In the genomic region with DNA sequence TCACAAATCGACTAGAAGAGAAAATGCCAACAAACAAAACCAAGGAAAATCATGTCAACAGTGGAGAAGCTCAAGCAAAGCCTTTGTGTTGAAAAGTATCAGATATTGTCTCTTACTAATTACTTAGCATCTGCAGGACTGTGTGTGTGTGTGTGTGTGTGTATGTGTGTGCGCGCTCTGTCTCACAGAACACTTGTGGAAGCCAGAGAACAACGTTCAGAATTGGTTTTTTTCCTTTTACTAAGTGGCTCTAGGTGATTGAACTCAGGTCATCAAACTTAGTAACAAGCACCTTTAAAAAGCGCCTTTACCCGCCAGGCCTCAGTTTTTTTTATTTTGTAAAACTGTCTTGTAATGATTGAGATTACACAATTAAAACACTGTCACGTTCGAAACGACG, we compare ENCODE assay signal across 8 mouse cellular contexts. TPM values are rescaled to one million over a fixed set of nuclear protein-coding genes. Genes with fewer than 3 reads are reported as not detected.
DNase-seq lines count a peak whose midpoint lies in the region; ATAC-seq and TF ChIP-seq lines count a peak whose summit lies in the region.

No protein-coding gene starts in this region.

- ATAC-seq in frontal cortex, adult (ENCODE audit: low TSS enrichment) = peak; percentile 13; the same call in 1 of the 2 replicates
- peak; percentile 4; the same call in 1 of the 2 replicates for ATAC-seq in limb, embryonic 14.5 days (ENCODE audit: low FRiP score, low read depth)
- ATAC-seq in stomach, postnatal 0 days (ENCODE audit: low FRiP score, low TSS enrichment) = no peak

- no peak for DNase-seq in frontal cortex, adult 2 months (ENCODE audit: extremely low spot score in 1 of 2, low spot score in 1 of 2)
- peak; percentile 7 for DNase-seq in right cerebral cortex, postnatal 4 days
- DNase-seq in right cerebral cortex, postnatal 14 days = no peak
- DNase-seq in limb, embryonic 14.5 days (ENCODE audit: low spot score) = no peak
- no peak for DNase-seq in stomach, postnatal 0 days (ENCODE audit: low spot score)
- DNase-seq in yolk sac, embryonic 10.5 days (ENCODE audit: low spot score) = no peak
- no peak for DNase-seq in layer of hippocampus, adult 9-10 months (ENCODE audit: low spot score)

- peak overlapping the region; percentile 63 for H3K4me2 ChIP-seq in limb, embryonic 14.5 days (replicated peaks; ENCODE audit: low read depth, low read length, severe bottlenecking)
- H3K4me2 ChIP-seq in stomach, postnatal 0 days (replicated peaks; ENCODE audit: low read depth) = peak overlapping the region; percentile 85

- 39% methylated on average over 10 of the region's 10 CpGs for WGBS in limb, embryonic 14.5 days
- WGBS in stomach, postnatal 0 days = 36% methylated on average over 10 of the region's 10 CpGs

- peaks cover 28% of the 10 kb centered on the region for H3K36me3 ChIP-seq in limb, embryonic 14.5 days (ENCODE audit: control insufficient read depth, insufficient read depth, low read length)
- 0 out of 2 replicates have a peak, but pooled peaks cover 2% of the 10 kb centered on the region for H3K36me3 ChIP-seq in stomach, postnatal 0 days (ENCODE audit: control insufficient read depth, insufficient read depth, low read length)

- no peaks in the 10 kb centered on the region for H3K27me3 ChIP-seq in limb, embryonic 14.5 days (ENCODE audit: control insufficient read depth, insufficient read depth, low read length)
- no peaks in the 10 kb centered on the region for H3K27me3 ChIP-seq in stomach, postnatal 0 days (ENCODE audit: control insufficient read depth, insufficient read depth, low read length)

- no peak for TF ChIP-seq POLR2A in limb, embryonic 14.5 days (IDR thresholded peaks at IDR 0.05; ENCODE audit: borderline replicate concordance, extremely low read depth, insufficient read depth, insufficient read length)

- TF ChIP-seq CTCF in stomach, postnatal 0 days (IDR thresholded peaks at IDR 0.05; ENCODE audit: low read depth) = no peak

- peak overlapping the region; percentile 89 for H3K4me3 ChIP-seq in limb, embryonic 14.5 days (replicated peaks; ENCODE audit: low read length)
- peak overlapping the region; percentile 84 for H3K4me3 ChIP-seq in stomach, postnatal 0 days (ENCODE audit: low read depth, low read length)

- TF ChIP-seq EP300 in stomach, postnatal 0 days (optimal IDR thresholded peaks at IDR 0.05) = no peak

- no peaks in the 10 kb centered on the region for H3K4me1 ChIP-seq in limb, embryonic 14.5 days (ENCODE audit: control insufficient read depth, insufficient read depth, low read length)
- 0 out of 2 replicates have a peak, but pooled peaks cover 2% of the 10 kb centered on the region for H3K4me1 ChIP-seq in stomach, postnatal 0 days (replicated peaks; ENCODE audit: control insufficient read depth, insufficient read depth)

- H3K9ac ChIP-seq in limb, embryonic 14.5 days (ENCODE audit: low read depth, low read length, severe bottlenecking) = peak overlapping the region; percentile 98
- no peak overlapping the region; the same call in 1 of the 2 replicates for H3K9ac ChIP-seq in stomach, postnatal 0 days (ENCODE audit: low read length)

- peak overlapping the region; percentile 98; the same call in 1 of the 2 replicates for H3K27ac ChIP-seq in limb, embryonic 14.5 days (replicated peaks; ENCODE audit: low read depth, low read length)
- no peak overlapping the region; the same call in 1 of the 2 replicates for H3K27ac ChIP-seq in stomach, postnatal 0 days (replicated peaks)

- no peaks in the 10 kb centered on the region for H3K9me3 ChIP-seq in limb, embryonic 14.5 days (ENCODE audit: control insufficient read depth, low read length)
- no peaks in the 10 kb centered on the region for H3K9me3 ChIP-seq in stomach, postnatal 0 days (ENCODE audit: control insufficient read depth, low read length)

RNA-seq across cellular contexts. Expression of a gene that starts 0.5 kb away (rescaled TPM):
- polyA plus RNA-seq in frontal cortex, adult 2 months (2012; rRNA removed) = 23.0 and 25.7 TPM in 2 replicates
- polyA plus RNA-seq in limb, embryonic 14.5 days (2012; rRNA removed) = 53.3 and 54.8 TPM in 2 replicates
- polyA plus RNA-seq in limb, embryonic 14.5 days (2014; fragmentation: Nextera tagmentation; extraction: Ambion mirVana) = 53.3 and 66.7 TPM in 2 replicates
- 28.4 and 35.2 TPM in 2 replicates for polyA plus RNA-seq in stomach, postnatal 0 days (2015; fragmentation: Nextera tagmentation; extraction: Ambion mirVana)
